ENCODE assay signal across 21 mouse cellular contexts in the genomic region with DNA sequence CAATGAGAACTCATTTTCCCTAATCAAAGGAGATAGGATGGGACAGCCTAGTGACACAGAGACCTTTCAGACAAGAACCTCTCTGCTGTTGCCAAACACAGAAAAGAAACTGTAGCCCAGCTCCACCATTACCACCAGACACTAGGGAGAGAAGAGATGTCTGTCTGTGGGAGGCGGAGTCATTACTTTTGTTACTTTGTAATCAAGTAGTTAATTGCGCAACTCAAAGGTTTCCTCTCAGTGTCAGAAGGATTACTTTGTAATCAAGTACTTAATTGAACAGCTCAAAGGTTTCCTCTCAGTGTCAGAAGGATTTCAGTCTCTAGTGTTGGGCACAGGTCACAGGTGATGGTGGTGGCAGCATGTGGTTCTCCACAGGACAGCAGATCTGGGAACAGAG.
"Had no signal": no experiment of that assay in that cellular context is flagged by ENCODE, and none has a peak within 500 bp of the region (broad histone marks: within the 10 kb centered on the region; RNA-seq: fewer than 3 reads in every experiment).

No protein-coding gene starts in this region.

- H3K36me3 ChIP-seq: heart, embryonic 13.5 days; heart, embryonic 15.5 days; hindbrain, embryonic 13.5 days; hindbrain, embryonic 15.5 days; limb, embryonic 13.5 days; limb, embryonic 15.5 days; liver, embryonic 13.5 days; liver, embryonic 15.5 days had no signal

- H3K4me2 ChIP-seq: heart, embryonic 11.5 days; heart, embryonic 13.5 days; heart, embryonic 15.5 days; hindbrain, embryonic 13.5 days; hindbrain, embryonic 15.5 days; limb, embryonic 13.5 days; limb, embryonic 15.5 days; liver, embryonic 13.5 days; liver, embryonic 15.5 days had no signal

- H3K4me1 ChIP-seq: heart, embryonic 13.5 days; heart, embryonic 15.5 days; hindbrain, embryonic 13.5 days; hindbrain, embryonic 15.5 days; limb, embryonic 13.5 days; limb, embryonic 15.5 days; liver, embryonic 13.5 days; liver, embryonic 15.5 days had no signal

- H3K27ac ChIP-seq: gastrocnemius, adult 2 months; heart, adult 2 months; heart, embryonic 13.5 days; heart, embryonic 15.5 days; hindbrain, embryonic 13.5 days; hindbrain, embryonic 15.5 days; hindbrain, postnatal 0 days; limb, embryonic 13.5 days; limb, embryonic 15.5 days; liver, embryonic 13.5 days; liver, embryonic 15.5 days had no signal

- ATAC-seq: hindbrain, postnatal 0 days; intestine, embryonic 16.5 days; liver, postnatal 0 days had no signal

- H3K9me3 ChIP-seq: heart, embryonic 13.5 days; heart, embryonic 15.5 days; hindbrain, embryonic 13.5 days; hindbrain, embryonic 15.5 days; limb, embryonic 13.5 days; limb, embryonic 15.5 days; liver, embryonic 13.5 days; liver, embryonic 15.5 days had no signal

- H3K9ac ChIP-seq: heart, embryonic 13.5 days; heart, embryonic 15.5 days; hindbrain, embryonic 13.5 days; hindbrain, embryonic 15.5 days; limb, embryonic 13.5 days; limb, embryonic 15.5 days; liver, embryonic 13.5 days; liver, embryonic 15.5 days; liver, postnatal 0 days had no signal

- H3K27me3 ChIP-seq: heart, embryonic 15.5 days; hindbrain, embryonic 13.5 days; hindbrain, embryonic 15.5 days; limb, embryonic 15.5 days; liver, embryonic 13.5 days; liver, embryonic 15.5 days had no signal

- DNase-seq: gastrocnemius, adult 2 months; gastrocnemius, postnatal 10 days; gastrocnemius, postnatal 25 days; heart, adult 2 months; heart, postnatal 14 days; heart, postnatal 36 days; kidney, adult 11 months; kidney, postnatal 14 days; left cerebral cortex, postnatal 4 days; liver, embryonic 13.5 days; liver, postnatal 0 days had no signal

- H3K4me3 ChIP-seq: gastrocnemius, adult 2 months; heart, adult 2 months; heart, embryonic 13.5 days; heart, embryonic 15.5 days; hindbrain, embryonic 13.5 days; hindbrain, embryonic 15.5 days; limb, embryonic 13.5 days; limb, embryonic 15.5 days; liver, embryonic 13.5 days; liver, embryonic 15.5 days had no signal
